Mouse (Mus musculus): ENCODE results near the gene Slc37a3.

The Slc37a3 gene

DNA sequence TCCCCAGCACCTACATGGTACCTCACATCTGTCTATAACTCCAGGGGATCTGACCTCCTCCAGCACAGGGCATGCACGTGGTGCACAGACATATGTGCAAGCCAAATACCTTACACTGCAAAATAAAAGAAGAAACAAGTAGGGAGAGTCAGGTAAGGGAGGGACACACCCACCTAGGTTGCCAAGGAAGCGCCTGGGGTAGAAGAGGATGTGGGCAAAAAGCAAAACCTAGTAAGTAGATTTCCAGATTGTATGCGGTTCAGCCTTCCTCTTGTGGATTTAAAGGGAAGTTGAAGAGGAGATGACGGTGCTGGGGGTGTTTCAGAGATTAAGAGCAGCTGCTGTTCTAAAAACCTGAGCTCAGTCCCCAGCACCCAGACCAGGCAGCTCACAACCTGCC lies 1.7 kb upstream of the Slc37a3 start:
- peak; percentile 95 for DNase-seq (ENCODE audit: low read depth)

DNA sequence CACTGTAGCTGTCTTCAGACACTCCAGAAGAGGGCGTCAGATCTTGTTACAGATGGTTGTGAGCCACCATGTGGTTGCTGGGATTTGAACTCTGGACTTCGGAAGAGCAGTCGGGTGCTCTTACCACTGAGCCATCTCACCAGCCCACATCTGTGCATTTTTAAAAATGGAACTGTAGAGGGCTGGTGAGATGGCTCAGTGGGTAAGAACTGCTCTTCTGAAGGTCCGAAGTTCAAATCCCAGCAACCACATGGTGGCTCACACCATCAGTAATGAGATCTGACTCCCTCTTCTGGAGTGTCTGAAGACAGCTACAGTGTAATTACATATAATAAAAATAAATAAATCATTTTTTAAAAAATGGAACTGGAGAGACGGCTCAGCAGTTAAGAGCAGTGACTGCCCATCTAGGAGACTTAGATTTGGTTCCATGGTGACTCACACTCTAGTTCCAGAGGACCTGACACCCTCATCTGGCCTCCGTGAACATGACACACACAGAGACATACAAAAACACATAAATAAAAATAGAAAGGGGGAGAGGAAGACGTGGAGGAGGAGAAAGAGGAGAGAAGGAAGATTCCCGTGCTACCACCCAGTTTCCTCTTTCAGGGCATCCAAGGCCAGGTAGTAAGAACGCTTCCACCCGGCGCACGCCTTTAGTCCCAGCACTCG lies 823 bp upstream of the Slc37a3 start:
- DNase-seq (ENCODE audit: low read depth) = peak; percentile 68

DNA sequence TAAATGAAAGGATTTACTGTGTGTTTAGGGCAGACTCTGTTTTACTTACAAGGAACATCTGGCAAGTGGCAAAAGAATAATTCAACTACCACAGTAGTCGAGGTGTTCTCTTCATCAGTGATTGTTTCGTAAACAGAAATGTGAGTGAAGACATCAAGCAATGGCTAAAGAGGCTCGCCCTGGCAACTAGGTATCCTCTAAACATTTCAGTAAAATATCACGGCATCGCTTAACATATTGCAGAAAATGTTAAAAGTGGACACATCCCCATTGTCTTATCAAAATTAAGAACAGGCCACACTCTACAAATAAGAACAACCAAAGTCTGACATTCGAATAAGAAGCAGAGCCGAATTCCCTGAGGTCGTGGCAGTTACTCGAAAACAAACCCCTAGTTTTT lies 700 bp downstream of the Slc37a3 start:
- no peak for DNase-seq (ENCODE audit: low read depth)

DNA sequence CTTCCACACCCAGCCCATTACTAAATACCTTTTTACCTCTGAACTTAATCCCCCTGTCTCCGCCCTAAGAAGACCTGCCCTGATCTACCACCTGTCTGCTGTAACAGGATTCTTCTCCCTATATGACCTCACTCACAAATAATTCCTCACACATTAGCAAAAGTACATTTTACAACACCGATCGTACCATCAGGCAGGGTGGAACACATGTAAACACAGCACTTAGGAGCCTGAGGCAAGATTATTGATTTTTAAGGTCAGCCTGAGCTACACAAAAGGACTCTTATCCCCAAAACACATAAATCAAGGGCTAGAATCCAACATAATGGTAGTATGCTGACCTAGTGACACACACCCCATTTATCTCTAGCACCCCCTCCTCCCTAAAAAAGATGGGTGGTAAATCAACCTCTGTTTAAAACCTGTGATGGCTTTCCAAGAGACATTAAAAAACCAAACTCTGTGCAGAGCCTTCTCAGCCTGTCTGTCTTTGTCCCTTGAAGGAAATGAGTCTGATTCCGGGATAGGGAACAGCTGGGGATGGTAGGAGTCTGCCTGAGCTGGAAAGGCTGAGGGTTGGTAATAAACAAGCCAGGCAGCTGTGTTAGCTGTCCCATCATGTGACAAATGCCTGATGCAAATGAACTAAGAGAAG lies 4.0 kb downstream of the Slc37a3 start:
- no peak for DNase-seq (ENCODE audit: low read depth)

DNA sequence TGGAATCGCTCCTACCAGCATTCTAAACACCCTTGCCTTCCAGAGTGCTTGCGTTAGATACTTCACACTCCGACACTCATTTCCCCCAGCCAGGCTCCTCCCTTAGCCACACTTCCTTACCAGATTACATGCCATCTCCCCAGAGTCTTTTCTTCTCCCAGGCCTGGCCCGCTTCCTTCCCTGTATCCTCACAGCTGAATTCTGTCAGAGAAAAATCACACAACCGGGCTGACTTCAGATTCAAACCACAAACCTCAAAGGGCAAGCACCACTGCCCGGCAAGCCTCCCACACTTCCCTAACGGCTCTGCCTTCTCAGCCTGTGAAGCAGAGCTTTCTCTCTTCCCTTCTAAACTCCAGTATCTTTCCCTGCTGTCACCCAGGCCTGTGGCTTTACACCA lies 4.7 kb downstream of the Slc37a3 start:
- DNase-seq (ENCODE audit: low read depth) = peak; percentile 53

DNA sequence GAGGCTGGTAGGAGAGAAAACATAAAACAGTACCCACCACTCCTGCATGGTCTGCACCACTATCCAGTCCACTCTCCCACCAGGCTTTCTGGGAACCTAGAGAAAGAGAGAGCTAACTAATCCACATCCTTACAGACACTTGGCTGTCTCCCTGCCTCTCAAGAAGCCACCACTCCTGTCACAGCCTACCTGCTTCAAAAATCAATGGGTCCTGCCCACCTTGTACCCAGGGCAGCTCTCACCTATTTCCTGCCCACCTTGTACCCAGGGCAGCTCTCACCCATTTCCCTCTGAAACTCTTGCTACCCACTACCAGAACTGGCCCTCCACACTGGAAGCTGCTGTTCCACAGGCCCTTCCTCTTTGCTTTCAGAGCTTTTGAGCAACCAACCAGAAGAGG lies 5.4 kb downstream of the Slc37a3 start:
- no peak for DNase-seq (ENCODE audit: low read depth)

DNA sequence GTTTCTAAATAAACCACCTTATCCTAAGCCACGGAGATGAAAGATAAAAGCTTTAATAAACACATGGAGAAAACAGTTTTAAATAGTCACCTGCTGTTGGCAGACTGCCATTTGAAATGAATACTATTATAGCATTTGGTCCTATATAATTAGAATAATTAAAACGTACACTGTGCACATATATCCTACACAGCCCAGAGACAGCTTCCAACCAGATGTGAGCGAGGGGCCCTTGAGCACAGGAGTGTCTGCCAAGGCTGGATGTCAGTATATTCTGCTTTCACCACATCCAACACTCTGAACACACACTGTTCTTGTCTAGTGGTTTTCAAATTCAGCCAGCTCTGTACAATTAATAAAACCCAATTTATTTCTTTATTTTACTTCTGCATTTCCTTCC lies 7.8 kb downstream of the Slc37a3 start:
- DNase-seq (ENCODE audit: low read depth) = no peak

DNA sequence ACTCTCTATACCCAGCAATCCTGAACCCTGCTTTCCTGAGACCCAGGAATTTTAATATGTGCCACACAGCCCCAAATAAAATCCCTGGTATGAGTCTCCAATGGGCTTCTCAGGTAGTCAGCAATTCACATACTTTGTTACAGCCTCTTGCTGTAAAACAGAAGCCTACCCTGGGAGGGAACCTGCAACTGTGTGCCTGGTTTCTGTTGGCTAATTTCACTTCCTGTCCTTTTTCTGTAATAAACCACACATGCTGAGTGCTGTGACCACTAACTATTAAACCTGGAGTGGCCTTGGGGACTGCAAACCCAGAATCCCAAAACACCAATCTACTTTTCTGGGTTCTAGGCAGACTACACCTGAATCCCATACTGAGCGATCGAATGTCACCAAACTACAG lies 14.8 kb downstream of the Slc37a3 start:
- DNase-seq (ENCODE audit: low read depth) = no peak

DNA sequence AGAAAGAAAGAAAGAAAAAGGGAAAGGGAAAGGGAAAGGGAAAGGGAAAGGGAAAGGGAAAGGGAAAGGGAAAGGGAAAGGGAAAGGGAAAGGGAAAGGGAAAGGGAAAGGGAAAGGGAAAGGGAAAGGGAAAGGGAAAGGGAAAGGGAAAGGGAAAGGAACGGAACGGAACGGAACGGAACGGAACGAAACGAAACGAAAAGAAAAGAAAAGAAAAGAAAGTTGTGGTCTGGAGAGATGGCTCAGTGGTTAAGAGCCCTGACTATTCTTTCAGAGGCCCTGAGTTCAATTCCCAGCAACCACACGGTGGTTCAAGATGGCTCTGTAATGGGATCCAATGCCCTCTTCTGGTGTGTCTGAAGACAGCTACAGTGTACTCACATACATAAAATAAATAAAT lies 18.3 kb downstream of the Slc37a3 start:
- peak; percentile 73 for DNase-seq (ENCODE audit: low read depth)

DNA sequence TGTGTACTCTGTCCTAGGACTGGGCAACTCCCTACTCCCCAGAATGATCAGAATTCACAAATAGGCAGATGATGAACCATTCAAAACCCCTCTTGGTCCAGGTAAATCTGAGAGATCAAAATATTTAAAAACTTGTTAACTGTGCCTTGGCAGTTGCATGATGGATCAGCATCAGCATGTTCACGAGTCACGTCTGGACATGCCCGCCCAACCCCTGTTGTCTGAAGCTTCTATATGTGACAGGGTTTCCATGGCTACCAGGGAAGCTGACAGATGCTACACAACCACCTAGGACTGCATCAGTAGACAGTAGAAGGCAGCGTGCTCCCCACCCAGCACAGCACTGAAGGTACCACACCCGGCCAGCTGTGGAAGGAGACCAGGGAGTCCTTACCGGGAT lies 28.5 kb downstream of the Slc37a3 start:
- DNase-seq (ENCODE audit: low read depth) = no peak

DNA sequence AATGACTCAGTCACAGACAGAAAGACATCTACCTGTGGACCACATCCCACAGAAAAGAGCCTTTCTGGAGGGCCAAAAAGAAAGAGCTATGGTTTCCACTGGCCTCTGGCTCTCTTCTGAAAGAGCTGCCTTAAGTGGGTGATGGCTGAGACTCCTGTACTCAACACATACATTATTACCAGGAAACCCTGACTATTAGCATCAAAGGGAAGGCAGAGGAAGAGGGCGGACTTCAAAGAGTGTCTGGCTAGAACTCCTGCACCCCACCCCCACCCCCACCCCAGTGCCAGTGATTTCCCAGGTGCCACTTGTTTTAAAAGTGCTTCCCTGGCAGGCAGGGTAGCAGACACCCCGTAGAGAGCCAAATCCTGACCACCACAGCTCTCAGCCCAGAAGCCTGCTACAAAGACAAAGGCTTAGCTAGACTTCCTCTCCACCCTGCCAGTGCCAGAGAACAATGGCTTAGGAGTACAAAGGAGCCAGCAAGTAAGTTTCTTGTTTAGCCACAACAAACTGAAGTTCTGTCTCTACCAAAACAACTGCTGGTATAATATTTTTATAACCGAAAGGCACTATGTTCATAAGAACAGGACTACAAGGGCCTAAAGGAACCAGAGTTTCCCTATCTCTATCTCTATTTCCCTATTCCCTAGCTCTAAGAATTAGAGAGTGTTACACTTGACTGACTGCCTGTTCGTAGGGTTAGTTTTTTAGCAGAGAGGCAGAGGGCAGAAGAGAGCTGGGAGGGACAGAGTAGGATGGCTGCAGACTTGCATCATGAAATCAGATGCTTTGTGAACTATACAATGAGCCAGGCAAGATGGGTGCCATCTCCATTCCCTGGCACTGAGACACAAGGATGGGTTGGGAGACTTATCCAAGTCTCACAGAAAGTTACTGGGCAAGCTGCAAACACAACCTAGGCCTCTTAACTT lies 29.3 kb downstream of the Slc37a3 start:
- peak; percentile 51 for DNase-seq (ENCODE audit: low read depth)

DNA sequence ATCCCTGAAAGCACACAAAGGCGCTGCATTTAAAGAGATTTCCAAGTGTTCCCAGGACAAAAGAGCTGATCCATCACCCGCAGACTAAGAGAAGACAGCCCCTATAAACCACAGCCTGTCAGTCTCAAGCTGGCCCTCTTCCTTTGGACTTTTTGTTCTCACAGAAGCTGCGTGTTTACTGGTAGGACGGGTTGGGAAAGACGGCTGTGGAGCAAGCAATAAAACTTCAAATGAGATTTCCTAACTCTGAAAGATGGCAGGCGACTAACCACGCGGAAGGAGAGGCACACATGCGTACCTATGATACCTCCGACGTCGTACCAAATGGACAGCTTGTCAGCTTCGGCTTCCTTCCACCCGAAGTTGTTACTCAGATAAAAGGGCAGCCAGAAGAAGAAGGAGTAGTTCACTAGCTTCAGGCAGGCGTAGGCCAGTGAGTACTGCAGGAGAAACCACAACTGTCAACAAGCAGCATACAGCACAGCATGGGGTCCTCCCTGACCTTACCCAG lies 30.4 kb downstream of the Slc37a3 start:
- DNase-seq (ENCODE audit: low read depth) = no peak

DNA sequence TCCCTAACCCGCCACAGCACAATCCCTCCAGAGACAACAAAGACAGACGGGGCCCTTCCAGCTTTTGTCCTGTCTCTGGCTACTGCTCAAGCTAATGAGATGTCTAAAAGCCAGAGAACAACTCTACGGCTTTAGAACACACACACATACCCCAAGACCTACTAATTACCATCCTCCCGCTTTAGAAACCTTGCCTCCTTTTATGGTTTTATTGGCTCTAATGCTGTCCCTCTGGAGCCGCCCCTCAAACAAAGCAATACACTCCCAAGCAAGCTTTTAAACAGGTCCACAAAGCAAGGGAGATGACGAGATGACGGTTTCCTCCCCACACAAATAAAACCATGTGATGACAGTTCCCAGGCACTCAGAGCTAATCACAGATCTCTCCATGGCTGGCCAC lies 32.0 kb downstream of the Slc37a3 start:
- DNase-seq (ENCODE audit: low read depth) = no peak

DNA sequence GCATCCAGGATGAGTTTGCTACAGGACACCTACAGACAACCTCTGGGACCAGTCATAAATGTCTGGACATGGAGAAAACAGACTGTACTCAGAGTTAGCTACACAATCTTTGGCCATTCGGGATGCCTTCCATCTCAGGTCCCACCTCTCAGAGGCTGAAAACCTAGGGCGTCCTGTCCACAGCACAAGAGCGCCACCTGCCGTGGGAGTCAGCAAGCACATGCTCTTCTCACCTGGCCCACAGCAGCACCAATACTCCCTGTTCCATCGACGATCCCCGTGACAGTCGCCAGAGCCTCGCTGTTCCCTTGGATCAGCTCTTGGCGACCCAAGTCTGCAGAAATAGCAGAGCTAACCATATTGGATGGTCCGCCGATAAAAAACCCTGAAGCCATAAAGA lies 33.5 kb downstream of the Slc37a3 start:
- DNase-seq (ENCODE audit: low read depth) = peak; percentile 87

DNA sequence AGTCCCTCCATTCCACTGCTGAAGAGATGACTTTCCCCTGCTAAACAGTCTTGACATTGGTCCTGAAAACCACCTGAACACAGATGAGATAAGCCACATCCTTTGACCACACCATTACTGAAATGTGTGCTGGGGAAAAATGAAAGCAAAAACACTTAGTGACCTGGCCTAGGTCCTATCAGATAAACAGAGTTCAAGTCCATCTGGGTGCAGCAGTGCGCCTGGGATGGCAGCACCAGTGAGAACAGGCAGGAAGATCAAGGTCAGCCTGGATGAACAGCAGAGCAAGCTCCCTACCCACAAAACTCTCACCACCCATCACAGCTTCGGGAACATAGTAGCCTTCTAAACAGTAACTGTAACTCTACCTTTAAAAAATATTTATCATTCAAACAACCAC lies 35.7 kb downstream of the Slc37a3 start:
- DNase-seq (ENCODE audit: low read depth) = peak; percentile 39

DNA sequence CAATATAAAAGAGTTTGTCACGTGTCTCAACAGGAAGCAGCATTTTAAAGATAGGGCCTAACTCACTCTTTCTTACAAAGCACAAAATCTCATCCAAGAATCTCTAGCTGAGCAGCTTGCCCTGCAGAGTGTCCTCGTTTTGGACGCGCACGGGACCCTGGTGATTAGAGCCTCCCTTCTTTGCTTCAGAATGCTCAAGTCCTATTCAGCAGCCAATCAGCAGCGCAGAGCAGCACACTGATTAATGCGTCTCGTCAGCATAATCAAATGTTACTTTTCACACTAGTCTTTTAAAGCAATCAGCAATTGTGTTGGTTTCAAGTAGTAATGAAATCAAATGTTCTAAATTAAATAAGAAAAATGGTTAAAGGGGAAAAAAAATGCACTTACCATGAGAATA lies 39.1 kb downstream of the Slc37a3 start:
- DNase-seq (ENCODE audit: low read depth) = no peak

DNA sequence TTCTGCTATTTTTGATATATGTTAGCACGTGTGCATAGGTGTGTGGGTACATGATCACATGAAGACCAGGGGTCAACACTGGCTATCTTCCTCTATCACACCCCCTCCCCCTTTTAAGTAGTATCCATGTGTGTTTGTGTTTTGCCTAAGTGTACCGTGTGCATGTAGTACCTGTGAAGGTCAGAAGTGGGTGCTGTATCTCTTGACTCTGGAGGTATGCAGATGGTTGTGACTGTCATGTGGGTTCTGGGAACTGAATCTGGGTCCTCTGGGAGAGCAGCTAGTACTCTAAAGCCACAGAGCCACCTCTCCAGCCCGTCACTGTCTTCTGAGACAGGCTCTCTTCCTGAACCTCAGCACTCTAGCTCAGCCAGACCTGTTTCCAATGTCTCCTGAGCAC lies 42.6 kb downstream of the Slc37a3 start:
- peak; percentile 43 for DNase-seq (ENCODE audit: low read depth)

DNA sequence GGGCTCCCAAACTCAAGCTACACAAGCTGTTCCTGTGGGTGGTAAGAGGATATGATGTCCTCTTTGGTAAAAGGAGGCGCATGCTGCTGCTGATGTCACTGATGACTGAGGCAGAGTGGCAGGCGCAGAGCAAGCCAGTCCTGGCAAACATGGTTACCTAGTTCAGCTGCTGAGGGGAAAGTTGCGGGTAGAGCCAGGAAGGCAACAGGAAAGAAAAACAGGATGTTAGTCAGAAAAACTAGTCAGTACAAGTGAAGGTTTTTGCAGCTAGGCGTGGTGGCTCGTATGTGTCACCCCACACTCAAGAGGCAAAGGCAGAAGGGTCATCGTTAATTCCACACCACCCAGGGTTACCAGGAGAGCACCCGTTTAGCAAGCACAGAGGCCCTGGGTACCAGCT lies 43.3 kb downstream of the Slc37a3 start:
- DNase-seq (ENCODE audit: low read depth) = peak; percentile 89

DNA sequence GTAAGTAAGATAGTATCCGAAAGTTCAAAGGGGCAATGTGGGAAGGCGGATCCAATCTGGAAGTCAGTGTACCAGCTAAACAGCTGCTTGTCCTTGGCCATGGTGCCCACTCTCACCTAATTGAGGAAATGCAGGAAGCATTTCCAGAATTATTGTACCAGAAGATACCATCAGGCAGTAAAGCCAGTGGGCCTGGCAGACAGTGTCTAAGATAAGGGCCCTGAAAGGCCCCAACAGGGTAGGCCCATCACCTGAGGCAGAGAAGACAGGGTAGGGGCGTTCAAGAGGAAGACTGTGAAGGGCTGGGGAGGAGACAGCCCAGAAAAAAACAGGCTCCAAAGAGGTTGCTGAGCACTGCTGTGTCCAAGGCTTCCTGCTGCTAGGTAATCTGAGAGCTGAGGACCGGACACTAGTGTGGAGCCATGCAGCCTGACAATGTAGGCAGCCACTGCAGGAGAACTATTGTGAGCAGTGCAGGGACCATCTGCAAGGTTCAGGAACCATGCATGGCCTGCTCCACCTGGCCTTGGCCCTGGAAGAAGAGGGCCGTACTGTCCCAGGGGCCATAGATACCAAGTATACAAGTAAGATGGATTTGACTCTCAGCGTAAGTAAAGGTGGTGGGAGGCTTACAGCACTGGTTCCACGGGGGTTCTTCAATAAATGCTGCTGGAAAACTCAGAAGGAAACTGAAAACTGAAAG lies 45.3 kb downstream of the Slc37a3 start:
- no peak for DNase-seq (ENCODE audit: low read depth)

DNA sequence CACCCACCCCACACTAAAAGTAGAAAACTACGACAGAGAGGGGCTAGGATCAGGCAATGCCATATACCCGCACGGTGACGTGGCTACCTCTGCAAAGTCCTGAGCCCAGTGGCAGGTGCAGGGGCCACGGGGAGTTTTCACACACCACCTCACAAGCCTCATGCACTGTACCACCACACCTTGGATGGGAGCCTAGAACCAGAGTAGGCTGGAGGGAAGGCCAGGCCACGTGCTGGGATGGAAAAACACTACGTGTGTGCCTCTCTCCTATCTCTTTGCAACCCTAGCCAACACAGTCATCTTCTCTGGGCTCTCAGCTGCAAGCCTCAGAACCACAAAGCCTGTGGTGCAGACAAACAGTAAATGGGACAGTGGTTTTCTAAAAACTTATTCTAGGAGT lies 46.5 kb downstream of the Slc37a3 start:
- DNase-seq (ENCODE audit: low read depth) = no peak

DNA sequence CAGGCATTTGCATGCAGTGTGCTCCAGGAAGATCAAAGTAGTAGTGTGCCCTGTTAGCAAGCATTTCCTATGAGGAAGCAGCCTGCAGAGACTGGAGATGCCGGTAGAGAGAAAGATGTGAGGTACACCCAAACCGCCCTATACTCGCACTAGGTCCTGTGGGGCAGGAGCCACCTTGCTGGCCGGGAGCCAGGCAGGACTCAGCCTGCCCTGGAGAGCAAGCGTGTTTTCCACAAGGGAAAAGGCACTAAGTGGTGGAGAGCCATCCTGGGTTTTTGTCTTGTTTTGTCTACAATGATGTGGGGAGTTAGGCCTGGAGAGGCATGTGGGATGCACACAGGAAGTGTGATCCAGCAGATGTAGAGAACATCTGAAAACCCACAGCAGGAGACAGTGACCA lies 57.2 kb downstream of the Slc37a3 start:
- DNase-seq (ENCODE audit: low read depth) = no peak

DNA sequence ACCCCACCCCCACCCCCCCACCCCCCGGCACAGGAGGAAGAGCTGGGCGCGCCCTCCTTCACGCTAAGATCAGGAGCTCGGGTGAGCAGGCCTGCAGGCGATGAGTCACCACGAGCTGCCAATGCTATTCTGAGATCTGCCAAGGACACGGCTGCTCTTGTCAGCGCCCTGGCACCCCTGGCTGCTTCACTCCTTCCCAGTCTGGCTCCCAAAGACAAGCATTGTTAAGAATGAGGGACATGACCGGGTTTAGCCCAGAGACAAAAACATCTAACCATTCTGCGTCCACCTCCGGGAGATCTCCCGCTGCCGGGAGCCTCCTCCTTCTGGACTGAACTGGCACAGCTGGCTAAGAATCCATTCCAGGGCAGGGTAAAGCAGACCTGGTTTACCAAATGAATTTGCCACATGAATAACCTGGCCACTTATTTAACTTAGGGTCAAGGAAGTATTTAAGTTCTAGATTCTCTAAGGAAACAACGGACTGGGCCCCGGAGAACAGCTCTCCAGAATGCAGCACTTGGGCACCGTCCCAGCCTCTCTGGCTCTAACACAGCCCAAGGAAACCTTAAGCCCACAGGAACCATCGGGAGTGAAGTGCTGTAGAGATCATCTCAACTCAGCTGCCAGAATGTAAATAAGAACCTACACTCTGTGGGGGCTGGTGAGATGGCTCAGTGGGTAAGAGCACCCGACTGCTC lies 58.3 kb downstream of the Slc37a3 start:
- no peak for DNase-seq (ENCODE audit: low read depth)

Measured in induced T-regulatory cell, adult 2 months (primary cell).